Mouse (Mus musculus) kidney, postnatal 4 days (tissue): Measurements from ENCODE around the gene Mrnip.
A peak's percentile ranks its signal among the peaks of the same experiment; 100 is the strongest.

ENCODE experiments used
- DNase-seq, 2 experiments: peaks; one replicate each; pipeline ENCODE4 v3.0.0; 2021; ENCODE audit warnings: mixed read lengths in 2 of 2

The Mrnip gene

DNA sequence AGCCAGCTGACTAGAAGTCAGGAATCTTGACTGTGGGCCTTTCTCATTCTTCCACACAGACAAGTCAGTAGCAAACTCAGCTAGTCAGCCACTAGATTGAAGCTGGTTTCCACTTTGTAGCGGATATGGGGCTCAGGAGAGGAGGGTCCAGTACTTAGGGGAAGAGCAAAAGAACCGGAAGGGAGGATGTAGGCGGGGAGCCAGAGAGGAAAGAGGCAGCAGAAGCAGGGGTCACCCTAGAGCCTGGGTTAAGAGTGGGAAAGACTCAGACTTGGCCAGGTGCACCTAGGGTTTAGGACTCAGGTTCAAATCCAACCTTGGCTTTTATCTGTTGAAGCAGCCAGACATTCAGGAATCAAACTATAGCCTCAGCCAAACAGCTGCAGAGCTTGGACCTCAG is 53.0 kb downstream of the Mrnip start:
- peak in 1 of 2 experiments; percentile 45 for DNase-seq

DNA sequence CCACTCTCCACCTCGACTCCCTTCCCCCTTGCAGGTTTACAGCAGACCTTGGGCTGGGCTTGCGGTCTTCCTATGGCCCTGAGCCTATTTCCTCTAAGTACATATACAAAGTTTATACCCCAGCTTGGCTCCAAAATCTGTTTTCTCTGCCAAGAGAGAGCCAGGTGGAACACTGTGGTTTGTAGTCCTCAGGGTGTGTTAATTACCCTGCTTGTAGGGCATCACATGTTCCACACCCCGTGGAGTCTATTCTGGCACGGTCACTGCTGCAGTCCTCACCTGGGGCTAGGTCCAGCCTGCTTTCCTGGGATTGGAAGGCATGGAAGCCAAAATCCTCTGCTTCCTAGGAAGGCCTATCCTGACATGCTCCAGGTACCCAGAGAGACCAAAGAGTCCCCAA is 53.5 kb downstream of the Mrnip start:
- DNase-seq = no peak

- no peak for DNase-seq
Measured at GRCm38 (mm10) chr11:50228772-50229171, 54.5 kb downstream of the Mrnip start.

DNA sequence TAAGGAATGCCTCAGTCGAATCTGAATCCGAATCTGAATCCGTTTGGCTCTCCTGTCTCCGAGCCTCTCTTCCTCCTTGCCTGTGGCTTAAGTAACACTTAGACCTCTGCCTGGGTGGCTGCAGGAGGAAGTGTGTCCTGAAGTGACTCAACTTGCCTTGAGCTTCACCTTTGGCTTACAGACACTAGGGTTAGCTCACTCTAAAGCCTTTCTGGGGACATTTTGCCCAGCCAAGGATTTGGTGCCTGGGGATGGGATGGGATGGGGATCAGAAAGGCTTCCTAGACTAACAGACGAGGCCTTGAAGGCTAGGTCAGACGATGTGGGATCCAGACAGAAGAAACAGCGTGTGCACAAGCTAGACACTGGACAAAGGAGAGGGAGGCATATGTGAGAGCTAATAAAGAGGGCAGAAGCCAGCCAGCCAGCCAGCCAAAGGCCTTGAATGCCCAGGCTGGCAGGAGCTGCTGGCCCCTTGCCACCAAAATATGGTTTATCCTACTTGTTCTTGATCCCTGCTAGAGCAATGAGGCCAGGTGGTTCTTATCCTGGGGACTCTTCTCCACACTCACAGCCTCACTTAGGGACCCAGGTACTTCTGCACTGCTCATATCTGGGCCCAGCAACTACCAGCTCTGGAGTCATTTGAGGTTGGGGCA is 55.1 kb downstream of the Mrnip start:
- DNase-seq = no peak

DNA sequence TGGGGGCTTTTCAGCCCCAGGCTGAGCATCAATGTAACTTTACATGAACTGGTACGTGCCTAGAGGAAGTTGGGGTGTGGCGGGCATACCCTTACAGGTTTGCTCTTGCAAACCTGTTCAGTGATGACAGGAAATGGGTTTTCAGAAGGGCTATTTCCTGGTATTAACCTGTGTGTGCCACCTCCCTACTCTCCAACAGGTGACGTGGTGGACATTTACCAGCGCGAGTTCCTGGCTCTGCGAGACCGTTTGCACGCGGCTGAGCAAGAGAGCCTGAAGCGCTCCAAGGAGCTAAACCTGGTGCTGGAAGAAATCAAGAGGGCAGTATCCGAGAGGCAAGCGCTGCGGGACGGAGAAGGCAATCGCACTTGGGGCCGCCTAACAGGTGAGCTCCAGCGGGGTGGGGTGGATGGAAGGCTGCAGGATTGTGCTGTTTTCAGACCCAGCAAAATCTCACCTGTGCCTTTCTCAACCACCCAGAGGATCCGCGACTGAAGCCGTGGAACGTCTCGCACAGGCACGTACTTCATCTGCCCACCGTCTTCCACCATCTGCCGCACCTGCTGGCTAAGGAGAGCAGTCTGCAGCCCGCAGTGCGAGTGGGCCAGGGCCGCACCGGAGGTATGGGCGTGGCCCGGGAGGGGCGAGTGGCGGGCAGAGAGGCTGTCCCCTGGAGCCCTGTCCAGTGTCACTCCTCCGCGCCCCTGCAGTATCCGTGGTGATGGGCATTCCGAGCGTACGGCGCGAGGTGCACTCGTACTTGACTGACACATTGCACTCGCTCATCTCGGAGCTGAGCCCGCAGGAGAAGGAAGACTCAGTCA is 56.4 kb downstream of the Mrnip start:
- DNase-seq = peak; percentile 45 to 62

DNA sequence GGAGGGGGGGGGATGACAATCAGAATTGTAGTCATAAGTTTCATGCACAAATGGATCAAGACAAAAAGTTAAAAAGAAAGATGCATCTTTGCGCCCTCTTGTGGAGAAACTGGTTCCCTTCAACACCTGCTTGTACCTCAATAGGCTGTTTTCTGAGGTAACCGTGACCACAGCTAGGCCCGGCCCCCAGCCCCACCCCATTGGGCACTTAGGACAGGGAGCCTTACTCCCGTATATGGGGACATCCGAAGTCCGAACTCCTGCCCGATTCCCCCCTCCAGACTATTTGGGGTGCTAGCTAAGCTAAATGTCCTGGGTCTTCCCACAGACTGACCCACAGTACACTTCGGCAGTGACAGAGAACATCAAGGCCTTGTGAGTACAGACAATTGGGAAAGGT is 57.2 kb downstream of the Mrnip start:
- peak; percentile 68 to 78 for DNase-seq

DNA sequence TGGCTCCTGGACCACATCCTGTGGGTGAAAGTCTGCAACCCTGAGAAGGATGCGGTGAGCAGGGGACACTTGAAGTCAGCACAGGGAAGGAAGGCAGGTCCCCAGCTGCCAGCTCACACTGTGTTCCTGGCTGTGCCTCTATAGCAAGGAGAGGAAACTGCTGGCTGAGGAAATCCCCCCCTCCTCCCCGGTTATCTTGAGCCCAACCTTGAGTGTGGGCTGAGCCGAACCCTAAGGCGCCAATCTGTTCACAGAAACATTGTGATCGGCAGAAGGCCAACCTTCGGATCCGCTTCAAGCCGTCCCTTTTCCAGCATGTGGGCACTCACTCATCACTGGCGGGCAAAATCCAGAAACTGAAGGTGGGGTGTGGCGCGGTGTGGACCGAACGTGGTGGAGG is 58.8 kb downstream of the Mrnip start:
- DNase-seq = no peak

GRCm38 (mm10) chr11:50233993-50234392 is 59.7 kb downstream of the Mrnip start:
- DNase-seq = peak in 1 of 2 experiments; percentile 47

DNA sequence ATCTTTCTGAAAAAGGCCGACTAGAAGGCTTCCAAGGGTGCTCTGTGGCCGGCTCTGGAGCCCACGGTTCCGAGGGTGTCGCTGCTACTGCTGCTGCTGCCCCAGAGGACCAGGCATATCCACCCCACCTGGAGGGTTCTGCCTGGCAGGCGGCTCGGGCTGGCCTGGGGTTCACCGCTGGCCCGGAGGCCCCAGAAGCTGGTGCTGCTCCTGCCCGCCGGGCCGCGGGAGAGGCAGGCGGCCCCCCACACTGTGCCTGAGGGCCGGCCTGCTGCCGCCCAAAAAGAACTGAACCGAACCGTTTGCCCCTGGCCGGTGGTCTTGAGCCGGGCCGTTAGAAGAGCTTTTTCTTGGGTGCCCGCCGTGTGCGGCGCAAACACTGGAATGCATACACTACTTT is 60.4 kb downstream of the Mrnip start:
- DNase-seq = no peak

DNA sequence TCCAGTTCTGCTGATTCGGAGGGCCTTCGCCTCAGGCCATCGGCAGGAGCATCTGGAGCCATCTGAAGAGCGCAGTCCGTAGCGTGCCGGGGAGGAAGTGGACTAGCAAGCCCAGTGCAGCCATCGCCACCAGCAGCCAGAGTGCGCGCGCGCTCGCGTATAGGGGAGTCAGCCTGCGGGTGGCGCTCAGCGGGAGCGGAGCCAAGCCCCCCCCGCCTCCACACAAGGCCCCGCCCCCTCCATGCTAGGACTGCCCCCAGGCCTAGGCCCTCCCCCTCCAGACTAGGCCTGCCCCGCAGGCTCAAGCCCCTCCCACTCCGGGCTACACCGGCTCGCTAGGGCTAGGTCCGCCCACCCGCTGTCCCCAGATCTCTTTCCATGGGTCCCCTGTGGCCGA is 62.3 kb downstream of the Mrnip start:
- DNase-seq = peak; percentile 95 to 97

GRCm38 (mm10) chr11:50236937-50237835 is 62.9 kb downstream of the Mrnip start:
- DNase-seq = peak; percentile 52 to 68

DNA sequence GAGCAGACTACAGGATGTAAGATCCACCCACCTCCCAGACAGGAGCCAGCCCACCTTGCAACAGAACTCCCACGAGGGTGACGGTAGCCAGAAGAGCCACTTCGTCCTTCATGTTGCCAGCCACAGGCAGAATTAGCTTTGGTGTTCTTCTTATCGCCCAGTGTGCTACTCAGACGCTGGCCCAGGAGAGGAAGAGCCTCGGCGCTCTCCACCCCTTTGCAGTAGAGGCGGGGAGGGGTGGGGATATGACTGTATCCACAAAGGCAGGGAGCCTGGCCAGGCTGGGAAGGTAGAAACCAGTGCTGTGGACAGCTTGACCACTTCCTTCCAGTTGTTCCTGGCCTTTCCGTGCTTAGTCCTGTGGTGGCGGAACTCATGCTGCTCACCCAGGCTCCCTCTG is 64.1 kb downstream of the Mrnip start, which contains the start of gene Ltc4s:
Ltc4s (minus strand) TSS at position 293 of the 400 bp plus-strand sequence.
- DNase-seq = peak in 1 of 2 experiments; percentile 47

GRCm38 (mm10) chr11:50238821-50239791 is 64.9 kb downstream of the Mrnip start:
- no peak for DNase-seq

DNA sequence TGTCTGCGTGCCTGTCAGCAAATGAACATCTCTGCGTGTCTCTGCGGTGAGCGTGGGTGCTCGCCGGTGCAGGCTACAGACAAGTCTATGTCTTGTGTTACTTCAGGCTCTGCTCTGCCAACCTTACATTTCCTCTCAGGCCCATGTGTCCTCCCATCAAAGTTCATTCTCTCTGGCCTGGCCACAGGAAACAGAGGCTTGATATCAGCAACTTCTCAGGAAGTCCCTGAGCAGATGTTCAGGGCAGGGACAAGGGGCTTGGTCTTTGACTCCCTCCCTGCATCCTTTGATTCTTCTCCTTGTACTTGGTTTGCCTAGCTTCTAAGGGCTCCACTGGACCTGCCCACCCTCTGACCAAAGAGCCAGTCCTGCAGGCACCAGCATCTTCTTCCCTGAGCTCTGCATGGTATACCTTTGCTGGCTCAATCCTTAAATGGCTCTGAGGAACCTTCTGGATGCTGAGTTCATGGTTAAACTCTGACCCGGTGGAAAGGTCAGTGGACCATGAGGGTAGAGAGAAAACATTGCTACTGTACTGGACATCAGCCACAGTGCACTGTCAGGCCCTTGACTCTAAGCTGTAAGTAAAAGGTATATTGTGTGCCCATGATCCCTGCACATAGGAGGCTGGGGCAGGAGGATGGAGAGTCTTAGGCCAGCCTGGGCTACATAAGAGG is 66.1 kb downstream of the Mrnip start:
- no peak for DNase-seq

GRCm38 (mm10) chr11:50243926-50244325 is 69.7 kb downstream of the Mrnip start:
- no peak for DNase-seq

- DNase-seq = no peak
Measured at GRCm38 (mm10) chr11:50245269-50245668, 71.0 kb downstream of the Mrnip start.

- DNase-seq = no peak
Measured at GRCm38 (mm10) chr11:50248473-50249171, 74.4 kb downstream of the Mrnip start.
